Mouse (Mus musculus) embryonic facial prominence, embryonic 14.5 days (tissue): ENCODE results near the gene Pigu. TPM values are rescaled to one million over a fixed set of nuclear protein-coding genes. Genes with fewer than 3 reads are reported as not detected.

Source experiments
- ATAC-seq: fragments of 200-750 bp; cut with Nextera tagmentation; 2 replicates; pipeline ENCODE4 v1.8.0; 2017; ENCODE audit warnings: low read depth, moderate number of reproducible peaks, moderate TSS enrichment
- DNase-seq: peaks from one replicate; pipeline ENCODE4 v3.0.0-alpha.2; 2015; ENCODE audit warnings: low spot score
- H3K27ac ChIP-seq: fragments of 300-500 bp; sonication (generic); replicated peaks from 2 replicates; pipeline ENCODE4 v1.5.1; 2014; ENCODE audit warnings: low read depth, mild to moderate bottlenecking, low read length, moderate library complexity
- H3K27me3 ChIP-seq: fragments of 300-500 bp; sonication (generic); replicated peaks from 2 replicates; pipeline ENCODE4 v1.6.1; 2014; ENCODE audit warnings: low read length; ENCODE audit not compliant: control insufficient read depth, insufficient read depth
- H3K36me3 ChIP-seq: fragments of 300-500 bp; sonication (generic); 2 replicates; pipeline ENCODE4 v1.6.1; 2014; ENCODE audit warnings: low read length, mixed read lengths; ENCODE audit not compliant: control insufficient read depth, insufficient read depth
- H3K4me1 ChIP-seq: fragments of 300-500 bp; sonication (generic); 2 replicates; pipeline ENCODE4 v1.6.1; 2014; ENCODE audit warnings: antibody characterized with exemption, low read length; ENCODE audit not compliant: control insufficient read depth, insufficient read depth
- H3K4me2 ChIP-seq: fragments of 300-500 bp; sonication (generic); 2 replicates; pipeline ENCODE4 v1.6.1; 2014; ENCODE audit warnings: low read depth, mild to moderate bottlenecking, low read length, moderate library complexity, mixed read lengths
- H3K4me3 ChIP-seq: fragments of 300-500 bp; sonication (generic); 2 replicates; pipeline ENCODE4 v1.5.1; 2014; ENCODE audit warnings: low read depth, mild to moderate bottlenecking, low read length
- H3K9ac ChIP-seq: fragments of 300-500 bp; sonication (generic); 2 replicates; pipeline ENCODE4 v1.6.1; 2014; ENCODE audit warnings: low read depth, mild to moderate bottlenecking, low read length, moderate library complexity, mixed read lengths
- H3K9me3 ChIP-seq: fragments of 300-500 bp; sonication (generic); 2 replicates; pipeline ENCODE4 v1.6.1; 2016; ENCODE audit warnings: low read length; ENCODE audit not compliant: control insufficient read depth
- WGBS: fragments of 180-500 bp; shearing (Covaris S2); extraction: QIAGEN DNeasy Blood & Tissue Kit; methylation state at CpG from one replicate; pipeline ENCODE4 v1.1.7; 2014; 5-methylcytosine and 5-hydroxymethylcytosine counted together
- polyA plus RNA-seq: library from polyadenylated mRNA; unstranded; fragments of >200 nt; fragmentation: Nextera tagmentation; extraction: Ambion mirVana; gene quantifications from 2 replicates; pipeline ENCODE4 v1.2.1, GENCODE M21; 2014

Pigu gene
- polyA plus RNA-seq, 1 experiment from 2014 or later: 43.7 TPM

DNA sequence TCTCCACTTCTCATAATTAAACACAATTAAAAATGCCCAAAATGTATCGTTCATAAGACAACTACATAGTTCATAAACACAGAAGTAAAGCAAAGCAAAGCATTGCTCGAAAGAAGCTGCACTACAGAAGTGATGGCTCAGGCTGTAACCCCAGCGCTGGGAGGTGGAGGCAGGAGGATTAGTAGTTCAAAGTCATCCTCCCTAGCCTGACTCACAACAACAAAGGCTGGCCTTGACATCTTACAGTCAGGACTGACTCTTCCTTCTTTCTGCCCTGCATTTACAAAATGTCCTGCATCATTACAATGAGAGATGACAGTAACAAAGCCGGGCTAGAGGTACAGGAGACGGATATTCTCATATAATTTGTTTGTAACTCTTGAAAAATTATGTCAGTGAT is 29.3 kb downstream of the Pigu start:
- no peak overlapping the region for H3K27ac ChIP-seq
- DNase-seq (no peak), ATAC-seq (no peak)
- H3K4me1 ChIP-seq: no peaks in the 10 kb centered on the region
- peaks cover 35% of the 10 kb centered on the region for H3K36me3 ChIP-seq
- H3K4me2 ChIP-seq: no peak overlapping the region
- no peak overlapping the region for H3K4me3 ChIP-seq
- no peak overlapping the region for H3K9ac ChIP-seq
- no peaks in the 10 kb centered on the region for H3K9me3 ChIP-seq
- no peaks in the 10 kb centered on the region for H3K27me3 ChIP-seq
- 88% methylated on average over 5 of the region's 5 CpGs for WGBS

DNA sequence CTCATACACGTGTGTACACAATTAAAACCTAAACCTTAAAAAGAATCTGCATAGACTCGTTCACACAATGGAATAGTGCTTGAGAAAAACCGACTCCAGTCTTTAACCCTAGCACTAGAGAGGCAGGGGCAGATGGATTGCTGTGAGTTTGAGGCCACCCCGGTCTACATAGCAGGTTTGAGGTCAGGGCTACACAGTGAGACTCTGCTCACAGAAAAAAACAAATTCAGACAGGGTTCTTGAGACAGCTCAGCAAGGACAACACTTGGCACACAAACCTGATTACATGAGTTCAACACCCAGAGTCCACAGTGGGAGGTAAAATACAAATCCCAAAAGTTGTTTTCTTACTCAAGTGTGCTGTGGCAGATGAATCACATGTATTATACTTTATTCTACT is 31.2 kb downstream of the Pigu start:
- peaks cover 36% of the 10 kb centered on the region for H3K36me3 ChIP-seq
- no peak overlapping the region for H3K27ac ChIP-seq
- H3K4me3 ChIP-seq: no peak overlapping the region
- 92% methylated on average over 4 of the region's 4 CpGs for WGBS
- DNase-seq (no peak), ATAC-seq (no peak)
- H3K4me2 ChIP-seq: no peak overlapping the region
- H3K9ac ChIP-seq: no peak overlapping the region
- no peaks in the 10 kb centered on the region for H3K27me3 ChIP-seq
- no peaks in the 10 kb centered on the region for H3K9me3 ChIP-seq
- no peaks in the 10 kb centered on the region for H3K4me1 ChIP-seq

DNA sequence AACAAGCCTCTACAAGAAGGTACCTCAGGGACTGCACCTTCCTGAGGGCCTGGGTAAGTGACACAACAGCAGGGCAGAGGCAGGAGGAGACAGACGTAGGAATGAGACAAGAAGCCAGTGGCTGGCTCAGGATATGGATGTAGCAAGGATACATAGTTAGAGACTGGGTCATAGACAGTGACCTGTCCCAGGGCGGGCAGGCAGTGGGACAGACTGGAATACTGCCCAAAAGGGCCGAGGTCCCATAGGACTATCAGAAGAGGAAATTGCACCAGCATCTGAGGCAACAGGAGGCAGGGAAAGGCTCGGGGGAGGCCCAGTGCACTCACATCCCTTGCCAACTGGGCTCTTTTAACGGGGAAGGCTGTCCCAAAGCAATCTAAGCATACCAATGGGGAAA is 36.6 kb downstream of the Pigu start:
- no peak for ATAC-seq
- Histone ChIP-seq H3K27ac (no peak overlapping the region), H3K4me3 (no peak overlapping the region), H3K4me2 (no peak overlapping the region), H3K9me3 (no peaks in the 10 kb centered on the region), H3K27me3 (no peaks in the 10 kb centered on the region), H3K9ac (no peak overlapping the region), H3K36me3 (peaks cover 18% of the 10 kb centered on the region; the same call in 1 of the 2 replicates), H3K4me1 (no peaks in the 10 kb centered on the region)
- WGBS: 75% methylated on average over 5 of the region's 5 CpGs
- DNase-seq: no peak

DNA sequence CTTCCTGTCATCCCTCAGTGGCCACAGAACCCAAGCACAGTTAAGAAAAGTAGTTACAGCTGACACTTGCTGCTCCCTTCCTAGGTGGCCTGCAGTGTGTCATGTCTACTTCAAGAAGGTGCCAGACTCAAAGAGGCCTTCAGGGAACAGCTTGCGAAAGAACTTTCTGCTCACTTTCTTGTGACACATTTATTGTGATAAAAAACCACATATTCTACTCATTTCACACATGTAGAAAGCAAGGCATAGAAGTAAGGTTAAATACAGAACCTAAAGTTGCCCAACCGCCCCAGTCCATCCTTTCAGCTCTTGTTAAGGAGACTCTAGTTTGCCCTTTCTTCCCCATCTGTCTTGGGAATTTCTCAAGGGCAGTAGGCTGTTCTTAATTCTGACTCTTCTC is 38.6 kb downstream of the Pigu start:
- H3K27me3 ChIP-seq: no peaks in the 10 kb centered on the region
- H3K9ac ChIP-seq: no peak overlapping the region
- H3K9me3 ChIP-seq: no peaks in the 10 kb centered on the region
- H3K4me3 ChIP-seq: no peak overlapping the region
- DNase-seq: no peak
- peaks cover 20% of the 10 kb centered on the region; the same call in 1 of the 2 replicates for H3K36me3 ChIP-seq
- WGBS: 95% methylated on average over 2 of the region's 2 CpGs
- no peaks in the 10 kb centered on the region for H3K4me1 ChIP-seq
- H3K27ac ChIP-seq: no peak overlapping the region
- ATAC-seq: no peak
- H3K4me2 ChIP-seq: no peak overlapping the region

DNA sequence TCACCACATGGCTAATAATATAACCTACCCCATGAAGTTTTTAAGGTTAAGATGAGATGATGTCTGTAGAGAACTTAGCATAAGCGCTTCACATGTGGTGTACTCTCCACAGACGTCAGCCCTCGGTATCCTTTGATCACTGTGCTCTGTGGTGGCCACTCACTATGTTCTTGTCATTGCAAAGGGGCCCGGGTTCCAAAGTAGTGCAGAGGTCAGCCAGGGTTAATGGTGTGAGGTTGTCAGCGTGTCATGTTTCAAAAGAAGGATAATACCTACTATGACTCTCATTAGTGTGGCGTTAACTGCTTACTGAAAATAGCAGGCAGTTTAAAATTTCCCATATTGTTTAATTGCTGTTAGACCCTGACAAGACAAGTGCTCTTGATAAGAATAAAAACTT is 43.6 kb downstream of the Pigu start:
- no peaks in the 10 kb centered on the region for H3K27me3 ChIP-seq
- no peak for ATAC-seq
- H3K9ac ChIP-seq: no peak overlapping the region
- no peak overlapping the region for H3K4me3 ChIP-seq
- no peaks in the 10 kb centered on the region for H3K9me3 ChIP-seq
- H3K4me1 ChIP-seq: 0 out of 2 replicates have a peak, but pooled peaks cover 4% of the 10 kb centered on the region
- H3K27ac ChIP-seq: no peak overlapping the region
- DNase-seq: no peak
- WGBS: 41% methylated on average over 6 of the region's 6 CpGs
- H3K4me2 ChIP-seq: no peak overlapping the region
- H3K36me3 ChIP-seq: peaks cover 23% of the 10 kb centered on the region; the same call in 1 of the 2 replicates

DNA sequence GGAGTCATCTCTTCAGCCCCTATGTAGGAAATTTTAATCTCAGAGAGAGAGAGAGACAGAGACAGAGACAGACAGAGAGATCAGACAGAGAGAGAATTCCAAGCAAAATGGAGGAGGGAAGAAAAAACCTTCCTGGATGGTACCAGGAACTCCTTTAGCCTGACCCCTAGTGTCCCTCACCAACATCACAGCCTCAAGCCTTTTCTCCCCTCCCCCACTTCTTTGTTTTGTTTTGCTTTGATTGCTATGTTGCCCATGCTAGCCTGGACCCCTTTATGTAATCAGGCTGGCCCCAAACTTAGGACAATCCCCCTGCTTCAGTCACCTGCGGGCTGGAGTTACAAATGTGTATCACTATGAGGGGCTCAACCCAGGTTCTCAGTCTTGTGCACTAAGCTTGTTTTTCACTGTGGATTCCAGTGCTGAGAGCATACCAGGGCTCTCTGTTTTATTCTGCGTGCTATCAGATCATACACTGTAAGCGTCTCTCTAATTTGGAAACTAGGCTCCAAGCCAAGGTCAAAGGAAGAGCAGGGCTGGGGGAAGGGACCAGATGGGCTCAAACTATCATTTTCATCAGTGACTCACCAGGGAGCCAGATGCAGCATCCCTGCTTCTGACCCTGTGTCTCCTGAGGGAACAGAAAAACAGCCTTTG is 48.2 kb downstream of the Pigu start:
- peak overlapping the region; percentile 67 for H3K27ac ChIP-seq
- peak; percentile 72 for DNase-seq
- no peak overlapping the region for H3K4me3 ChIP-seq
- H3K27me3 ChIP-seq: no peaks in the 10 kb centered on the region
- peak; percentile 67 for ATAC-seq
- H3K4me2 ChIP-seq: no peak overlapping the region
- peak overlapping the region; percentile 0; the same call in 1 of the 2 replicates for H3K9ac ChIP-seq
- peaks cover 26% of the 10 kb centered on the region for H3K36me3 ChIP-seq
- no peaks in the 10 kb centered on the region for H3K9me3 ChIP-seq
- H3K4me1 ChIP-seq: 0 out of 2 replicates have a peak, but pooled peaks cover 4% of the 10 kb centered on the region
- WGBS: 25% methylated on average over 3 of the region's 3 CpGs

DNA sequence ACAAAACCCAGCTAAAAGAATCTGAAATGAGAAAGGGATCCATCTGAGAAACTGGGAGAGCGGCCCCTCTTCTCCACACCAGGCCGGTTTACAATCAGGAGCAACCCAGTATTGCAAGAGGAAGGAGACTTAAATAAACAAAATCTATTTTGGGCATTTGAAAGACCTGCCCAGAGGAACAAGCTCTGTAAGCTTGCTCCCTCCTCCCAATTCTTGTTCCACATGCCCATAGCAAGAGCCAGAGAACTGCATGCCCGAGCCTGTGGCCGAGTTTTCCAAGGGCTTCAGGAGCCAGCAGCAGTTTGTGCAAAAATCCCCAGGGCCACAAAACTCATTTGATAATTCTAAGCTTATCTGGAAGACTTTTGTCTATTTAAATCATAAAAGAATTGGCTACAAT is 57.7 kb downstream of the Pigu start:
- 0 out of 2 replicates have a peak overlapping the region, but pooled peaks have one; percentile 28 for H3K27ac ChIP-seq
- WGBS: 79% methylated on average over 4 of the region's 4 CpGs
- H3K4me3 ChIP-seq: no peak overlapping the region

DNA sequence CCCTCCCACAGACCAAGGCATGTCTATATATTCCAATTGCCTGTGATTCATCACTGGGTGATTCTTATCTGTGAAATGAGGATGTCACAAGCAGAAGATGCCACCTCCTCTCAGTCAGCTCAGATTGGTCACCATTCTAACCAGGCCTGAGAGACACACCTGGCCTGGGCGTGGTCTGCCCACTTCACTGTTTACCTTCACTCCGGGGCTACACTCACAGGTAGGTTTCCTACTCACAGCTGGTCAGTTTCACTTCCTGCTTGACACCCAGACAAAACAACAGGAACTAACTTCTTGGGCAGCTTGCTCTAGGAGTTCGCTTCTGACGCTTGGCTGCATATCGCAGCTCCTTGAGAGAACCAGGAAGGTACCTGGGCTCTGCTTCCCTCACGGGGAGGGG is 61.8 kb downstream of the Pigu start:
- no peak for DNase-seq

More for the DNA sequence above, 57.7 kb downstream of the Pigu start:
- Histone ChIP-seq H3K4me1 (no peaks in the 10 kb centered on the region), H3K9ac (no peak overlapping the region), H3K36me3 (peaks cover 52% of the 10 kb centered on the region), H3K27me3 (no peaks in the 10 kb centered on the region), H3K4me2 (no peak overlapping the region), H3K9me3 (no peaks in the 10 kb centered on the region)
- ATAC-seq (no peak), DNase-seq (peak; percentile 35)

DNA sequence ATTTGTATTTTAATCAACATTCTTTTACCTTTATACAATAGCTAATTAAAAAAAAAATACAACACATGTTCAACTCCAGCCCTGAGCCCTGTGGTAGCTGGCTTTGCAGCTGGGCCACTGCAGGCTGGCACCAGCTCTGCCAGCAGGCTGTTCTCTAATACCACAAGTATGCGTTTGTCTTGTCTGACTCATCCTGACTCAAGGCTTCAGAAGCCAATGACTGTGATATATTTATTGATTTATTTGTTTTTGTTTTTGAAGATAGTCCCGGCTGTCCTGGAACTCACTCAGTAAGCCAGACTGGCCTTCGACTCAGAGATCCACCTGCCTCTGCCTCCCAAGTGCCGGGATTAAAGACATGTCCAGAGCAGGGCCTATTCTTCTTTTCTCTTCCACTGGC is 63.3 kb downstream of the Pigu start:
- H3K36me3 ChIP-seq: peaks cover 75% of the 10 kb centered on the region
- 92% methylated on average over 4 of the region's 4 CpGs for WGBS

More for the DNA sequence above, 61.8 kb downstream of the Pigu start:
- no peaks in the 10 kb centered on the region for H3K4me1 ChIP-seq
- H3K9ac ChIP-seq: no peak overlapping the region
- H3K27me3 ChIP-seq: no peaks in the 10 kb centered on the region
- WGBS: 95% methylated on average over 5 of the region's 6 CpGs
- H3K36me3 ChIP-seq: peaks cover 71% of the 10 kb centered on the region
- no peak overlapping the region for H3K4me3 ChIP-seq
- no peak for ATAC-seq
- no peak overlapping the region for H3K27ac ChIP-seq
- no peak overlapping the region for H3K4me2 ChIP-seq
- no peaks in the 10 kb centered on the region for H3K9me3 ChIP-seq

More for the DNA sequence above, 63.3 kb downstream of the Pigu start:
- no peaks in the 10 kb centered on the region for H3K27me3 ChIP-seq
- H3K27ac ChIP-seq: no peak overlapping the region
- DNase-seq: no peak
- no peak overlapping the region for H3K4me3 ChIP-seq
- H3K4me1 ChIP-seq: no peaks in the 10 kb centered on the region
- no peak for ATAC-seq
- H3K9ac ChIP-seq: no peak overlapping the region
- no peak overlapping the region for H3K4me2 ChIP-seq
- H3K9me3 ChIP-seq: no peaks in the 10 kb centered on the region
